12 mouse cellular contexts compared by ENCODE assay signal in the genomic region with DNA sequence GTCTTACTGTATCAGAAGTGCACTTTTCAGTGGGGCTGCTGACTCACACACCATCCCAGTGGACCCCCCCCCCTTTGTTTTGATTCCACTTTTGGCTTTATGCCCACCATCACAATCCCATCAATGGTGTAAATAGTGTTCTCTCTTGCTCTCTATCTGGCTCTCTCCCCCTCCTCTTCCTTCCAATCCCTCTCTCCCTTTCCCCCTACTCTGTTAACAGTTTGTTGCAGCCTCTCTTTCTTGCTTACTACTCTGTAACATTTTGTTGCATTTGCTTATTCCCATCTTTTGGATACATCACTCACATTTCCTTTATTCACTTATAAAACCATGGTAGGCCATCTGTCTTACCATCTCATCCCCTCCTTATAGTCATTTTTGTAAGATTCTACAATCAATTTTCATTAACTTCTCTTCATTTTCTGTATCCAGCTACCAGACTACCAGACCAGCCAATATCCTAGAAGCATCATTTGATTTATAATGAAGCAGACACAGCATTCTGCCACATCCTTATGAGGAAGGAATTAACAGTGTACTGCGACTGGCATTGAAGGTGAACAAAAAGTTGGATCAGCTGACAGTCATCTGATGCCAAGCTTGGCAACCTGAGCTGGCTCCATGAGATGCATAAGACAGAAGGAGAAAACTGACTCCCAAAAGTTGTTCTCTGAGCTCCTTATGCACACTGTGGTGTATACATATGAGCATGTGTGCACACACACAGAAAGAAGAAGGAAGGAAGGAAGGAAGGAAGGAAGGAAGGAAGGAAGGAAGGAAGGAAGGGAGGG.
"Had no signal": no experiment of that assay in that cellular context is flagged by ENCODE, and none has a peak within 500 bp of the region (broad histone marks: within the 10 kb centered on the region; RNA-seq: fewer than 3 reads in every experiment).

No protein-coding gene starts in this region.

- ATAC-seq: lung, postnatal 0 days had no signal

- H3K27me3 ChIP-seq: liver, embryonic 15.5 days; neural tube, embryonic 15.5 days had no signal

- H3K9me3 ChIP-seq: limb, embryonic 10.5 days; liver, embryonic 15.5 days; midbrain, embryonic 10.5 days; neural tube, embryonic 15.5 days had no signal

- DNase-seq: kidney, adult 8-10 months; kidney, postnatal 25 days; lung, adult 2 months; lung, postnatal 36 days; right cerebral cortex, postnatal 25 days; thymus, postnatal 36 days had no signal

- H3K4me1 ChIP-seq: limb, embryonic 10.5 days; liver, embryonic 15.5 days; midbrain, embryonic 10.5 days; neural tube, embryonic 15.5 days had no signal

- H3K9ac ChIP-seq: liver, embryonic 15.5 days; neural tube, embryonic 15.5 days had no signal

- H3K36me3 ChIP-seq: limb, embryonic 10.5 days; liver, embryonic 15.5 days; midbrain, embryonic 10.5 days; neural tube, embryonic 15.5 days had no signal

- H3K4me3 ChIP-seq: limb, embryonic 10.5 days; liver, embryonic 15.5 days; midbrain, embryonic 10.5 days; neural tube, embryonic 15.5 days had no signal

- H3K27ac ChIP-seq: limb, embryonic 10.5 days; liver, embryonic 15.5 days; midbrain, embryonic 10.5 days; neural tube, embryonic 15.5 days had no signal

- H3K4me2 ChIP-seq: liver, embryonic 11.5 days; liver, embryonic 15.5 days; neural tube, embryonic 15.5 days had no signal
